Mouse (Mus musculus): Measurements from ENCODE around the gene C2cd4d. TPM values are rescaled to one million over a fixed set of nuclear protein-coding genes. Genes with fewer than 3 reads are reported as not detected.

The C2cd4d gene
- total RNA-seq, 2 experiments from 2014 or later = not detected

DNA sequence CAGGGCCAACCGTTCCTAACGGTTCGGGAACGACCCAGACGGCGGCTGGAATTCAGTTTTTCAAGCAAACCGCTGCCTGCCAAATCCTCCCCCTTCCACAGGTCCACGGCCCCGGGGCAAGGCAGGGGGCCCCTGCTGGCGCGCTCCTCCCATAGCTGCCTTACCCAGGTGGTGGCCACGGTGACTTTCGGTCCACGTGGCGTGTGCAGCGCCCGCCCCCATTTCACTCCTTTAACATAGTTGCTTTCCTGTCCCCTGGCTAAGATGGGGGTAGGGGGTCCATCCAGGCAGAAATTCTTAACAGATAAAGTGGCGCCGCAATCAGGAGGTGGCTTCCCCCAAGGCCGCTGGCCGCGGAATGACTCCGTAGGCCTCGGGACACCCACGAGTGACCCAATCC, 50.3 kb downstream of the C2cd4d start:
- ATAC-seq (ENCODE audit: poor library complexity, severe bottlenecking) = peak; percentile 27

DNA sequence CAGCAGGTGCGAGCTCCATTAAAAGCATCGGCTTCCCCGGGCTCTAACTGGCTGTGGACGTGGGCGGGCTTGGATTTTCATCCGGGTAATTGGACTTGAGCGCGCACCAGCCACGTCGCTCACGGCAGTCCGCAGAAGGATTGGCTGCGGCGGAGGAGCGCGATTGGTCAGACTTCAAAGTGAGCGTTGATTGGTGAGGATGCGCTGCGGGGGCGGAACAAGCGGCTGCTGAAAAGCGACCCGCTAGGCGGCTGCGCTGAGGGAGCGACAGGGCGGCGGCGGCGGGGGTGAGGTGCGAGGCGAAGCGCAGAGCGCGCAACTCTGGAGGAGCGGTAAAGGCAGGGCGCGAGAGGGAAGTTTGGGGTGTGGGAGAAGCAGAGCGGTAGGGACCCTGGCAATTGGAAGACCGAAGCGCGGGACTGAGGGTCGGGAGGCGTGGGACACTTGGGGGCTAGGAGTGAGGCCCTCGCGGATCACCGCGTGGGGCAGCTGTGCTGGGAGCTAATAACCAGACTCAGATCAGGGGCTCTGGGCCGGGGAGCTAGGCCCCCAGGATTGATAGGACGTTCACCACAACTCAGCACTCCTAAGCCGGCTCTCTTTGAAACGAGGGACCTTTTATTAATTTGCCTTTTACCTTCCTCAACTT, 50.9 kb downstream of the C2cd4d start, which contains the start of gene Tdrkh:
Gene Tdrkh, plus strand, starts transcription at position 243 of the 649 bp plus-strand sequence.
- peak; percentile 100 for ATAC-seq (ENCODE audit: poor library complexity, severe bottlenecking)

Other genes starting within 250 kb of the C2cd4d start
- gene Gm10696, start 184.2 kb upstream of the C2cd4d start, total RNA-seq (2015) = not detected in 2 replicates
- gene Gm10696, start 184.2 kb upstream of the C2cd4d start, total RNA-seq (2017) = not detected in 2 replicates
- not detected in 2 replicates for gene Gm5286, start 165.7 kb upstream of the C2cd4d start, total RNA-seq (2015)
- not detected in 2 replicates for gene Gm5286, start 165.7 kb upstream of the C2cd4d start, total RNA-seq (2017)
- gene Gm4778, start 98.4 kb upstream of the C2cd4d start, total RNA-seq (2015) = not detected in 2 replicates
- gene Gm4778, start 98.4 kb upstream of the C2cd4d start, total RNA-seq (2017) = not detected in 2 replicates
- 2.9 and 3.5 TPM in 2 replicates for gene Them4, start 52.3 kb upstream of the C2cd4d start, total RNA-seq (2015)
- 1.8 and 2.9 TPM in 2 replicates for gene Them4, start 52.3 kb upstream of the C2cd4d start, total RNA-seq (2017)
- gene Them5, start 20.3 kb upstream of the C2cd4d start, total RNA-seq (2015) = not detected in 2 replicates
- gene Them5, start 20.3 kb upstream of the C2cd4d start, total RNA-seq (2017) = not detected in 2 replicates
- gene Rorc, start 10.4 kb downstream of the C2cd4d start, total RNA-seq (2015) = 0.16 and 0.55 TPM in 2 replicates
- 0.18 and 0.45 TPM in 2 replicates for gene Rorc, start 10.4 kb downstream of the C2cd4d start, total RNA-seq (2017)
- gene Lingo4, start 36.1 kb downstream of the C2cd4d start, total RNA-seq (2015) = not detected in 2 replicates
- gene Lingo4, start 36.1 kb downstream of the C2cd4d start, total RNA-seq (2017) = not detected in 2 replicates
- gene Tdrkh, start 50.8 kb downstream of the C2cd4d start, total RNA-seq (2015) = 2.2 and 4.8 TPM in 2 replicates
- gene Tdrkh, start 50.8 kb downstream of the C2cd4d start, total RNA-seq (2017) = 1.1 and 4.3 TPM in 2 replicates
- gene Mrpl9, start 80.9 kb downstream of the C2cd4d start, total RNA-seq (2015) = 30.7 and 34.2 TPM in 2 replicates
- gene Mrpl9, start 80.9 kb downstream of the C2cd4d start, total RNA-seq (2017) = 41.8 and 44.3 TPM in 2 replicates
- gene Oaz3, start 81.5 kb downstream of the C2cd4d start, total RNA-seq (2015) = not detected in 2 replicates
- not detected in 2 replicates for gene Oaz3, start 81.5 kb downstream of the C2cd4d start, total RNA-seq (2017)
- not detected in 2 replicates for gene Celf3, start 115.9 kb downstream of the C2cd4d start, total RNA-seq (2015)
- gene Celf3, start 115.9 kb downstream of the C2cd4d start, total RNA-seq (2017) = not detected in 2 replicates
- gene Riiad1, start 117.9 kb downstream of the C2cd4d start, total RNA-seq (2015) = 1.1 TPM in 1 of 2 replicates, not detected in the other
- not detected in 2 replicates for gene Riiad1, start 117.9 kb downstream of the C2cd4d start, total RNA-seq (2017)
- 31.3 and 35.9 TPM in 2 replicates for gene Snx27, start 220.3 kb downstream of the C2cd4d start, total RNA-seq (2015)
- gene Snx27, start 220.3 kb downstream of the C2cd4d start, total RNA-seq (2017) = 33.8 and 39.8 TPM in 2 replicates

Data from megakaryocyte, adult 5-6 weeks (primary cell).